Mouse (Mus musculus) C2C12 (cell line): ENCODE measurements around the gene Fam53b. TPM values are rescaled to one million over a fixed set of nuclear protein-coding genes. Genes with fewer than 3 reads are reported as not detected.

Experiments used
- H3K27me3 ChIP-seq: one replicate; pipeline ENCODE4 v1.6.1; 2011; ENCODE audit not compliant: control insufficient read depth, insufficient read depth, insufficient read length
- H3K36me3 ChIP-seq: one replicate; pipeline ENCODE4 v1.6.1; 2011; ENCODE audit not compliant: control insufficient read depth, insufficient read depth
- H3K4me3 ChIP-seq: one replicate; pipeline ENCODE4 v1.5.1; 2011; ENCODE audit warnings: mild to moderate bottlenecking, control low read depth; ENCODE audit not compliant: poor library complexity, insufficient read depth, severe bottlenecking
- H3K79me2 ChIP-seq: one replicate; pipeline ENCODE4 v1.6.1; 2011; ENCODE audit not compliant: control insufficient read depth, insufficient read depth
- H3K79me3 ChIP-seq: one replicate; pipeline ENCODE4 v1.6.1; 2011; ENCODE audit warnings: low read depth, control low read depth
- H3ac ChIP-seq: one replicate; pipeline ENCODE3; 2011; ENCODE audit warnings: low read depth; ENCODE audit not compliant: control insufficient read depth, insufficient read length
- CEBPB ChIP-seq: IDR thresholded peaks from one replicate; pipeline ENCODE4 v1.6.1; 2011; ENCODE audit warnings: low read depth, mild to moderate bottlenecking, control low read depth, moderate library complexity
- CTCF ChIP-seq: IDR thresholded peaks from one replicate; pipeline ENCODE4 v1.5.1; 2011; ENCODE audit not compliant: control insufficient read depth, insufficient read depth, insufficient read length
- FOSL1 ChIP-seq: IDR thresholded peaks from one replicate; pipeline ENCODE4 v1.8.0; 2011; ENCODE audit warnings: mild to moderate bottlenecking, low read length; ENCODE audit not compliant: poor library complexity, insufficient read depth, severe bottlenecking
- MAX ChIP-seq: IDR thresholded peaks from one replicate; pipeline ENCODE4 v1.6.1; 2011; ENCODE audit warnings: mild to moderate bottlenecking, control low read depth
- MYOD1 ChIP-seq: IDR thresholded peaks from one replicate; pipeline ENCODE4 v1.6.1; 2011; ENCODE audit warnings: low read depth; ENCODE audit not compliant: control insufficient read depth, insufficient read length
- MYOG ChIP-seq: IDR thresholded peaks from one replicate; pipeline ENCODE4 v1.6.1; 2011; ENCODE audit not compliant: control insufficient read depth, insufficient read length; ENCODE audit errors: extremely low read depth
- USF1 ChIP-seq: IDR thresholded peaks from one replicate; pipeline ENCODE4 v1.6.1; 2011; ENCODE audit warnings: low read depth, mild to moderate bottlenecking, control low read depth, moderate library complexity
- polyA plus RNA-seq: library from polyadenylated mRNA; unstranded; fragments of >200 nt; fragmentation: generic; extraction: Trizol; gene quantifications from one replicate; pipeline ENCODE4 v1.2.1, GENCODE M21; 2012; ENCODE audit warnings: missing spikeins

Fam53b gene
- polyA plus RNA-seq, 1 experiment = 3.2 TPM

DNA sequence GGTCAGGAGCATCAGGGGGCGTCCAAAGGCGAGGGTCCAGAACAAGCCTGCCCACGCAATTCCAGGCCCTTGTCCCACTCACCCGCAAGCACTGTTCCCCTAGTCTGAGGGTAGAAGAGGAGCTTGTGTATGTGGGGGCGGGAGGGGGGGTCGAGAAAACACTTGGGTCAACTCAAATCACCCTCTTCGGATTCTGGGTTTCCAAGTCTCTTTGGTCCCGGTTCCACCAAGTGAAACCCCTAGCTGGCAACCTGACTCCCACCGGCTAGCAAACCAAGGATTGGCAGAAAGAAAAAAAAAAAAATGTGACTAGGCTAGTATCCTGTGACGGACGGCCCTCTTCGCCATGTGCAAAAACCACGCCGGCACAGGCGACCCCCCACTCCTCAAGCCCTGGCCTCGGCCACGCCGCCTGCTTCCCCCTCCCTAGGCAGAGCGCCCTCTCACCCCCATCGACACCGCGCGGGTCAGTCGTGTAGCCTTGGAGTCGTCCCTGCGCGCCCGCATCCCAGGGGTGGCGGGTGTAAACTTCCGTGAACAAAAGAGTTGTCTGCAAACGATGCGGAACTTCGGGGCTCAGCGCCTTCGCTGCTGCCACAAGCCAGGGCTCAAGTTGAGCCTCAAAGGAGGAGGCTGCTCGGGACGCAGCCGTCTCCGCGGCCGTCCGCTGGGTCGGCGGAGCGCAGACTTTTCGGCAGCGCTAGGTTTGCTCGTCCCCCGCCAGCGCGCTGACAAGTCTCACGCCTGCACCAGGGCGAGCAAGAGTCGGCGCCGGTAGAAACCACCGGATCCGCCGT, 869 bp downstream of the Fam53b start:
- peak overlapping the region; percentile 69 for H3ac ChIP-seq
- H3K4me3 ChIP-seq = peak overlapping the region; percentile 32
- H3K27me3 ChIP-seq = no peaks in the 10 kb centered on the region
- H3K79me3 ChIP-seq = no peaks in the 10 kb centered on the region
- no peaks in the 10 kb centered on the region for H3K36me3 ChIP-seq
- no peaks in the 10 kb centered on the region for H3K79me2 ChIP-seq
- TF ChIP-seq MYOG (no peak), CTCF (no peak), CEBPB (no peak), USF1 (no peak), FOSL1 (no peak), MYOD1 (no peak), MAX (no peak)

DNA sequence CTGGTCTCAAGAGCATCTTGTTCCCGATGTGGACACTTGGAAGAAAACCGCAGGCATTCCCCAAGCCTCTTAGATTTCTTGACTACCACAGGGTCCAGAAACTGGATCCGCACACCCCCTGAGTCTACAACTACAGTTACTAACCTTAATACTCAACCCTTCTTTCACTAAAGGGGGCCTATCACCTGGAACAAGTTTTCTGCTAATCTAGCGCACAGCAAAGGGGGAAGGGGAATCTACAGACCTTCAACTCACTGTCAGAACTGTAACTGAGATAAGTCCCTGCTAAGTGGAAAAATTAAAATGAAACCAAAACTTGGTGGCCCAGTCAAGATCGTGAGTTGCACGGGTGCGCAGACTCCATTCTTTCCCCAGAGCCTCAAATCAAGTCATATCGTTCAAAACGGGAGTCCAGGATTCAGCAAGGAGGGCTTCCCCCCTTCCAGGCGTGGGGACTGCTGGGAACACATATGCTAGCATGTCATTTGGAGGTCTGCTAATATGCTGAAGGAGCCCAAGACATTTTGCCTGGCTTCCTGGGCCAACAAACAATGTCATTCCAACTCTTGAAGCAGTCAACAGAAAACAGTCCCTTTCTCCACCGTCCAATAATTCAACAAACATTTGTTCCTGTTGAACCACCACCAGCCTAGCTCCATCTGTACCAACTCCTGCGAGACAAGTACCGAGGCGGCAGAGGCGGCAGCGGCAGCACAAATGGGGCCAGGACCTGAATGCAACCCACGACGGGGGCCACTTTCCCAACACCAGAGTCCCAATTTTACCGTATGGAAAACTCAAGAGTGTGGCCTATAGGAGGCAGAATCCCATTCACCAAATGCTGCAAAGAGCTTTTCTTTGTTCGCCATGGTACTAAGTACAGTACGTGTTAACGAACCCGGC, 1.7 kb downstream of the Fam53b start:
- Histone ChIP-seq H3K4me3 (no peak overlapping the region), H3K36me3 (no peaks in the 10 kb centered on the region), H3K79me3 (no peaks in the 10 kb centered on the region), H3K27me3 (no peaks in the 10 kb centered on the region), H3K79me2 (no peaks in the 10 kb centered on the region), H3ac (peak overlapping the region; percentile 19)
- TF ChIP-seq MYOD1 (no peak), CTCF (no peak), USF1 (no peak), MAX (no peak)

DNA sequence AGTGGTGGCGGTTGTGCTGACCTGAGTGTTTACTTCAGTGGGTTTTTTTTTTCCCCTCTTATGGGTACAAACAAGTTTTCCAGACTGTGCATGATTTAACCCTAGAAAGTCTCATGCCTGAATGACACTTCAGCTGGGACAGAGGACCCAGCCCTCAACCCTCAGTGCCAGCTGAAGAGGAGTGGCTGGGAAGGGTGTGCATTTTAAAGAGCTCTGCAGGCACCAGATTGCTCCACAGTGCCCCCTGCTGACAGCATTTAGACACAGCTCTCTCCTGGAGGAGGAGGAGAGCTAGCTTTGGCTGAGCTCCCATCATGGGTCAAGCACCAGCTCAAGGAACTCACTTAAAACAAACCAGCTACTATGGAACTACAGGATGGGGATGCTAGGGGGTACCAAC, 2.8 kb downstream of the Fam53b start:
- Histone ChIP-seq H3K79me2 (no peaks in the 10 kb centered on the region), H3K79me3 (no peaks in the 10 kb centered on the region), H3K36me3 (no peaks in the 10 kb centered on the region), H3ac (no peak overlapping the region), H3K27me3 (no peaks in the 10 kb centered on the region), H3K4me3 (no peak overlapping the region)
- TF ChIP-seq MAX (no peak), CTCF (peak; percentile 74)

DNA sequence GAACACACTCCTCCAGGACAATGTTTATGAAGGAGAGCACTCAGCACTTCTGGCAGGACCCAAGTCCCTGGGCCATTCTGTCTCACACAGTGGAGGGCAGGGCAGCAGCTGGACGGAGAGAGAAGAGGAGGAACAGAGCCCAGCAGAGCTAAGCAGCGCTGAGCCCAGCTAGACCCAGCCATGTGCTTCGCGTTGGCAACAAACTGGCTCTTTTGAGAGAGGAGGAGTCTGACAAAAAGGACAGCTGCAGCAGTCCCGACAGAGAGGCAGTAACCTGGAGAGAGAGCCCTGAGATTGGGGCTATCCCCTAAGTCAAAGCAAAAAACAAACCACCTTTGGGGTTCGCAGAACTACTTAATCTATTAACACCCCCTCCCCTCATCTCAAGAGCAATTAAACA, 3.3 kb downstream of the Fam53b start:
- Histone ChIP-seq H3ac (no peak overlapping the region), H3K4me3 (no peak overlapping the region), H3K27me3 (no peaks in the 10 kb centered on the region), H3K79me3 (no peaks in the 10 kb centered on the region), H3K36me3 (no peaks in the 10 kb centered on the region), H3K79me2 (no peaks in the 10 kb centered on the region)
- TF ChIP-seq FOSL1 (no peak), USF1 (no peak), CEBPB (no peak), CTCF (no peak), MAX (no peak), MYOG (no peak), MYOD1 (no peak)

DNA sequence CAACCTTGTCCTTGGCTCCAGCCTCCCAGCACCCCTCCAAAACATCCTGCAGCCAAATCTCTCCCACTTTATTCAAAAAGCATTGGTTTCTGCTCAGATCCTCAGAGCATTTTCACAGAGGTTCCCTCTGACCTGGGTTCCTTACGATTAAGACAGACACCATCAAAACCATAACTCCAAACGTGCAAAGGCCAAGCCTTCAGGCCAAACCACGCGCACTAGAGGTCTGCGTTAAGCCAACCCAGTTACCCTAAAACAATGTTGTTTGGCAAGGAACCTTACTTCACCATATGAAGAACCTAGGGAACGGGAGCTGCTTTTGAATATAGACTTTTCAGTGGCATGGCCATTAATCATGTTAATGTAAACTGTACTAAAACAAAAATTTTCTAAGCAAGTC, 4.0 kb downstream of the Fam53b start:
- Histone ChIP-seq H3K36me3 (no peaks in the 10 kb centered on the region), H3K79me3 (no peaks in the 10 kb centered on the region), H3K79me2 (no peaks in the 10 kb centered on the region), H3K27me3 (no peaks in the 10 kb centered on the region), H3K4me3 (no peak overlapping the region), H3ac (no peak overlapping the region)
- TF ChIP-seq MAX = no peak
- TF ChIP-seq FOSL1 = no peak
- TF ChIP-seq USF1 = no peak
- no peak for TF ChIP-seq MYOG
- no peak for TF ChIP-seq MYOD1
- no peak for TF ChIP-seq CEBPB
